Mouse (Mus musculus): ENCODE measurements around the gene Vmn2r79. TPM values are rescaled to one million over a fixed set of nuclear protein-coding genes. Genes with fewer than 3 reads are reported as not detected.
"Not testable (repeated sequence)": the region's sequence is repeated elsewhere in the genome, so short reads cannot be mapped to it uniquely, and the experiment has no call there.

Gene Vmn2r79
- polyA plus RNA-seq (2016; fragmentation: Nextera tagmentation; extraction: Ambion mirVana) = not detected in 2 replicates

DNA sequence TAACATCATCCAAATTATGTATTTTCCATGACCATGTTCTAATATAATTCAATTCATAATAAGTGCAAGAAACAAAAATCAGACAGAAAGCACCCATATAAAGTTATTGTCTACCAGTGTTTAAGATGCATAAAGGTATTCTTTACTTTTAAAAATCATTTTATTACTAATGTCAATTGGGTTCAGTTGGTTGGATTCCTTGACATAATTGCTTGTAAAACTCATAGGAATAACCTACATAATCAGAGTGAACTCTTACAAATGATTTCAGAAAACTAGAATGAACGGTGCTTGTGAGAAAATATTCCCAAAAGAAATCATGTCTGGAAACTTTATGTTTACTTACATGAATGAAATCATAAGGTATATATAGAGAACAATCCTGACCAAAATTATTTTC, at the start of gene Vmn2r79:
Gene Vmn2r79, plus strand, starts transcription at position 301 of the 400 bp plus-strand sequence.
- not testable (repeated sequence) for H3K4me1 ChIP-seq; DNase-seq (ENCODE audit: extremely low spot score, low spot score); H3K9me3 ChIP-seq; H3K36me3 ChIP-seq (replicated peaks); H3K27ac ChIP-seq; H3K27me3 ChIP-seq (ENCODE audit: poor library complexity, severe bottlenecking); H3K4me3 ChIP-seq
- 89% methylated on average over 1 of the region's 1 CpGs for WGBS

DNA sequence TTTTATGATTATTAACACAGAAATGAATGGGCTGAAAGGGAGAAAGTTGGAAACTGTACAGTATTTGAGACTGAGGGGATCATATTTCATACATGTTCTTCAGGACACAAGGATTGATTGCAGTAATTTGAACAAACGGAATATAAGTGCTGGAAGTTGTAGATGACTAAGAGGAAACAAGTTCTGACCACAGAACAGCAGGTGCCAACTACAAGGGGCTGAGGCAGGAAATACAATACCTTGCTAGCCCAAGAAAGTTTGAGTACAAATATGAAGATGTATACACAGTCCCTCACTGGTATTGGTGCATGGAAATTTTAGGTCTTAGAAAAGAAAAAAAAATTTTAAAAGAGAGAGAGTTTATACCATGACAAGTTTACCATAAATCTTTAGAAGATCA, 1.2 kb upstream of the Vmn2r79 start:
- Histone ChIP-seq H3K27me3 (ENCODE audit: poor library complexity, severe bottlenecking) (no peaks in the 10 kb centered on the region), H3K9me3 (no peaks in the 10 kb centered on the region), H3K36me3 (replicated peaks) (no peaks in the 10 kb centered on the region), H3K4me3 (no peak overlapping the region), H3K27ac (no peak overlapping the region), H3K4me1 (no peaks in the 10 kb centered on the region)
- DNase-seq (ENCODE audit: extremely low spot score, low spot score) = no peak
- WGBS = 71% methylated on average over 1 of the region's 1 CpGs

DNA sequence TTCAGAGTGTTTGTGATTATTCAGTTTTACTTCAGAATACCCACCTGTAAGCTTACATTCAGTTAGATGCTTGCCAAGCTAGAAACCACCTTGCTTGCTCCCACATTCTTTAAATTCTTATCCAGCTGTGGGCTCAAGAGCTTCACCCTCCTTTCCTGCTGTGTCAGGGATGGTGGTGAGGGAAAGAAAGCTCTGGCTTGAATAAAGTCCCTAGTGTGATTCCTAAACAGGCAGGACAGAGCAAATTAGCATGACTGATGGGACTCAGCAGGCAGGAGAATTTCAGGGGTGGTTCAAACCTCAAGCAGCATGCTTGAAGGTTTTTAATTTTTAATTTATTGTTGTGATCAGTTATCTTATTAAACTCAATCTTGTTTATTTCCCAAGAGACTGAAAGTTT, 30.6 kb downstream of the Vmn2r79 start:
- H3K4me3 ChIP-seq; DNase-seq (ENCODE audit: extremely low spot score, low spot score); H3K36me3 ChIP-seq (replicated peaks); H3K27ac ChIP-seq; H3K4me1 ChIP-seq; H3K9me3 ChIP-seq; H3K27me3 ChIP-seq (ENCODE audit: poor library complexity, severe bottlenecking): not testable (repeated sequence)

DNA sequence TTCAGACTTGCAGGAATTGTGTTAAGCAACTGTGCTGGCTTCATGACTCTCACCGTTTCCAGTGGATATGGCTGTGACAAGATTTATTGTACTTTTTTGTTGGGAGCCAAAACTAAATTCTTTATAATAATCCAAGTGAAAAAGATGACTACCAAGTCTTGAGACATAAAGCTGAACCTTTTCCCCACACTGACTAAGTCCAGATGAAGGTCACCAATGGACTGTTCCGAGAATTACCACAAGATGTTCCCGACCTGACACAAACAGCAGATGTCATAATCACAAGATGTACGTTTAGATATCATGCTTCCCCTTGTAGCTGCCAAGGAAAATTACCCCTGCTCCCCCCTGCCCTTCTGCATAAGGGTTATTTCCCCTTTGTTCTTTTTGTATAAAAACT, 67.7 kb downstream of the Vmn2r79 start:
- no peak overlapping the region for H3K27ac ChIP-seq
- H3K27me3 ChIP-seq (ENCODE audit: poor library complexity, severe bottlenecking) = no peaks in the 10 kb centered on the region
- 89% methylated on average over 4 of the region's 4 CpGs for WGBS
- no peaks in the 10 kb centered on the region for H3K4me1 ChIP-seq
- H3K9me3 ChIP-seq = no peaks in the 10 kb centered on the region
- H3K4me3 ChIP-seq = no peak overlapping the region
- no peaks in the 10 kb centered on the region for H3K36me3 ChIP-seq (replicated peaks)
- no peak for DNase-seq (ENCODE audit: extremely low spot score, low spot score)

Other genes starting within 250 kb of the Vmn2r79 start
- gene Folh1, start 220.2 kb upstream of the Vmn2r79 start, polyA plus RNA-seq (2016; fragmentation: Nextera tagmentation; extraction: Ambion mirVana) = 0.12 and 0.19 TPM in 2 replicates
- gene Vmn2r77, start 201.1 kb upstream of the Vmn2r79 start, polyA plus RNA-seq (2016; fragmentation: Nextera tagmentation; extraction: Ambion mirVana) = not detected in 2 replicates
- not detected in 2 replicates for gene Vmn2r78, start 81.0 kb upstream of the Vmn2r79 start, polyA plus RNA-seq (2016; fragmentation: Nextera tagmentation; extraction: Ambion mirVana)
- gene Nox4, start 250.0 kb downstream of the Vmn2r79 start, polyA plus RNA-seq (2016; fragmentation: Nextera tagmentation; extraction: Ambion mirVana) = 3.6 and 4.0 TPM in 2 replicates

All from forebrain, embryonic 10.5 days (tissue).